Mouse (Mus musculus) neural tube, embryonic 11.5 days (tissue): ENCODE results near the gene Spata13. TPM values are rescaled to one million over a fixed set of nuclear protein-coding genes. Genes with fewer than 3 reads are reported as not detected.

Experiments
- ATAC-seq: fragments of 200-750 bp; cut with Nextera tagmentation; 2 replicates; pipeline ENCODE4 v1.8.0; 2017; ENCODE audit warnings: moderate number of reproducible peaks, mild to moderate bottlenecking, moderate TSS enrichment, moderate library complexity; ENCODE audit not compliant: insufficient read depth, low FRiP score, low TSS enrichment
- DNase-seq: peaks from one replicate; pipeline ENCODE4 v3.0.0-alpha.2; 2015; ENCODE audit warnings: low spot score
- H3K27ac ChIP-seq: fragments of 300-500 bp; sonication (generic); 2 replicates; pipeline ENCODE4 v1.5.1; 2014; ENCODE audit warnings: low read depth, mild to moderate bottlenecking, low read length
- H3K27me3 ChIP-seq: fragments of 300-500 bp; sonication (generic); 2 replicates; pipeline ENCODE4 v1.6.1; 2014; ENCODE audit warnings: mild to moderate bottlenecking, low read length, mixed read lengths; ENCODE audit not compliant: control insufficient read depth, insufficient read depth
- H3K36me3 ChIP-seq: fragments of 300-500 bp; sonication (generic); 2 replicates; pipeline ENCODE4 v1.6.1; 2014; ENCODE audit warnings: mild to moderate bottlenecking, low read length, moderate library complexity, mixed read lengths; ENCODE audit not compliant: control insufficient read depth, insufficient read depth
- H3K4me1 ChIP-seq: fragments of 300-500 bp; sonication (generic); 2 replicates; pipeline ENCODE4 v1.6.1; 2014; ENCODE audit warnings: low read length, mixed read lengths; ENCODE audit not compliant: control insufficient read depth, insufficient read depth
- H3K4me2 ChIP-seq: fragments of 300-500 bp; sonication (generic); 2 replicates; pipeline ENCODE4 v1.6.1; 2014; ENCODE audit warnings: low read depth, mild to moderate bottlenecking, moderate library complexity
- H3K4me3 ChIP-seq: fragments of 300-500 bp; sonication (generic); 2 replicates; pipeline ENCODE4 v1.5.1; 2014; ENCODE audit warnings: low read depth, low read length
- H3K9ac ChIP-seq: fragments of 300-500 bp; sonication (generic); 2 replicates; pipeline ENCODE4 v1.6.1; 2014; ENCODE audit warnings: mild to moderate bottlenecking, low read length
- H3K9me3 ChIP-seq: fragments of 300-500 bp; sonication (generic); 2 replicates; pipeline ENCODE4 v1.6.1; 2016; ENCODE audit warnings: low read length; ENCODE audit not compliant: control insufficient read depth
- WGBS: fragments of 180-500 bp; shearing (Covaris S2); extraction: QIAGEN DNeasy Blood & Tissue Kit; methylation state at CpG from one replicate; pipeline ENCODE4 v1.1.7; 2014; 5-methylcytosine and 5-hydroxymethylcytosine counted together
- polyA plus RNA-seq: library from polyadenylated mRNA; unstranded; fragments of >200 nt; fragmentation: Nextera tagmentation; extraction: Ambion mirVana; gene quantifications from 2 replicates; pipeline ENCODE4 v1.2.1, GENCODE M21; 2014

Gene Spata13
- polyA plus RNA-seq, 1 experiment from 2014 or later = 64.9 TPM

- ATAC-seq = no peak
- H3K27me3 ChIP-seq = no peaks in the 10 kb centered on the region
- H3K4me1 ChIP-seq = peaks cover 12% of the 10 kb centered on the region; the same call in 1 of the 2 replicates
- H3K9me3 ChIP-seq = no peaks in the 10 kb centered on the region
- H3K4me2 ChIP-seq = no peak overlapping the region
- no peak overlapping the region for H3K27ac ChIP-seq
- H3K9ac ChIP-seq = no peak overlapping the region
- 69% methylated on average over 5 of the region's 5 CpGs for WGBS
- H3K36me3 ChIP-seq = no peaks in the 10 kb centered on the region
- no peak overlapping the region for H3K4me3 ChIP-seq
- no peak for DNase-seq
These were observed 12.6 kb downstream of the Spata13 start for GRCm38 (mm10) chr14:60646373-60646772.

DNA sequence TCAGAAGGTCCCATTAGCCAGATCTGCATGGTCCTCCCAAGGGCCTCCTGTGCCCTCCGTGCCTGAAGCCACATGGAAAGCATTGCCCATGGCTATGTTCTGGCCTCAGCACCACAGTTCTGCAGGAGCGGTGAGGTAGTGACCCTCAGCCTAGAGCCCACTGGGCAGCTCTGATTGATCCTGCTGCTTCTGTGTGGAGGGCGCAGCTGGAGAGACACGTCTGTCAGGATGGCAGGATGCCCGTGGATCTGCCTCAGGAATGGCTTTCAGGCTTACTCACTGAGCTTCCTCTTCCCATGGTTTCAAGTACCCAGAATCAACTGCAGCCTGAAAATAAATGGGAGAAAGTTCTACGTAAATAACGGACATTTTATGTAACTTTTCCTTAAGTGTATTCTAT, 14.1 kb downstream of the Spata13 start:
- DNase-seq (no peak), ATAC-seq (no peak)
- no peak overlapping the region for H3K4me2 ChIP-seq
- no peak overlapping the region for H3K27ac ChIP-seq
- no peak overlapping the region for H3K9ac ChIP-seq
- no peaks in the 10 kb centered on the region for H3K36me3 ChIP-seq
- WGBS = 89% methylated on average over 7 of the region's 7 CpGs
- no peak overlapping the region for H3K4me3 ChIP-seq
- no peaks in the 10 kb centered on the region for H3K9me3 ChIP-seq
- H3K4me1 ChIP-seq = peaks cover 10% of the 10 kb centered on the region; the same call in 1 of the 2 replicates
- H3K27me3 ChIP-seq = no peaks in the 10 kb centered on the region

- 0 out of 2 replicates have a peak, but pooled peaks cover 5% of the 10 kb centered on the region for H3K4me1 ChIP-seq
- ATAC-seq (no peak), DNase-seq (no peak)
- H3K9ac ChIP-seq = no peak overlapping the region
- H3K4me3 ChIP-seq = no peak overlapping the region
- H3K36me3 ChIP-seq = no peaks in the 10 kb centered on the region
- no peaks in the 10 kb centered on the region for H3K27me3 ChIP-seq
- no peak overlapping the region for H3K27ac ChIP-seq
- 82% methylated on average over 1 of the region's 1 CpGs for WGBS
- no peak overlapping the region for H3K4me2 ChIP-seq
- no peaks in the 10 kb centered on the region for H3K9me3 ChIP-seq
These were observed 15.2 kb downstream of the Spata13 start for GRCm38 (mm10) chr14:60648956-60649355.

GRCm38 (mm10) chr14:60653184-60653583, 19.4 kb downstream of the Spata13 start:
- Histone ChIP-seq H3K36me3 (no peaks in the 10 kb centered on the region), H3K27ac (no peak overlapping the region)
- WGBS = 82% methylated on average over 4 of the region's 4 CpGs

GRCm38 (mm10) chr14:60653977-60654376, 20.2 kb downstream of the Spata13 start:
- Histone ChIP-seq H3K27ac (no peak overlapping the region), H3K9me3 (no peaks in the 10 kb centered on the region), H3K27me3 (no peaks in the 10 kb centered on the region), H3K9ac (no peak overlapping the region), H3K4me3 (no peak overlapping the region), H3K4me2 (no peak overlapping the region), H3K36me3 (no peaks in the 10 kb centered on the region), H3K4me1 (no peaks in the 10 kb centered on the region)
- ATAC-seq = no peak
- 89% methylated on average over 5 of the region's 5 CpGs for WGBS
- DNase-seq = no peak

More at GRCm38 (mm10) chr14:60653184-60653583, 19.4 kb downstream of the Spata13 start:
- no peak overlapping the region for H3K9ac ChIP-seq
- no peaks in the 10 kb centered on the region for H3K9me3 ChIP-seq
- no peaks in the 10 kb centered on the region for H3K27me3 ChIP-seq
- ATAC-seq (no peak), DNase-seq (no peak)
- H3K4me1 ChIP-seq = no peaks in the 10 kb centered on the region
- no peak overlapping the region for H3K4me3 ChIP-seq
- no peak overlapping the region for H3K4me2 ChIP-seq

DNA sequence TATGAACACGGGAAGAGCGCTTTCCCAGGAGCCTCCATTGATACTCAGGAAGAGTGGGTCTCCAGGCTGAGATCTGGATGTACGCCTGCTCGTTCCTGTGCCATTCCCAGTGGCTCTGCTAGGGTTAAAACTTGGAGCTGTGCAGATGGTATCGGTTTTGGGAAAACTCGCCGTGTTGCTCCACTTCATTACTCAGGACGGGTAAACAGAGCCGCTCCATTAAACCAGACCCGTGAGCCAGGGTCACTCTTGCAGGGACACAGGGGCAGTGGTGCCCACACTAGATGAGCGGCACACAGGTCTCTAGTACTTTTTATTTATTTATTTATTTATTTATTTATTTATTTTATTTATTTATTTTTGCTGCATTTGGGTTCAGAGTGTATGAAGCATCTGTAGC, 20.9 kb downstream of the Spata13 start:
- WGBS = 81% methylated on average over 11 of the region's 11 CpGs
- Histone ChIP-seq H3K4me2 (no peak overlapping the region), H3K27ac (no peak overlapping the region), H3K9me3 (no peaks in the 10 kb centered on the region), H3K9ac (no peak overlapping the region), H3K4me3 (no peak overlapping the region), H3K4me1 (no peaks in the 10 kb centered on the region), H3K27me3 (no peaks in the 10 kb centered on the region), H3K36me3 (no peaks in the 10 kb centered on the region; the same call in 1 of the 2 replicates)
- DNase-seq (no peak), ATAC-seq (no peak)

- no peaks in the 10 kb centered on the region for H3K4me1 ChIP-seq
- no peaks in the 10 kb centered on the region for H3K27me3 ChIP-seq
- no peaks in the 10 kb centered on the region for H3K9me3 ChIP-seq
- no peak overlapping the region for H3K4me2 ChIP-seq
- 83% methylated on average over 15 of the region's 15 CpGs for WGBS
- DNase-seq (no peak), ATAC-seq (no peak)
- no peaks in the 10 kb centered on the region; the same call in 1 of the 2 replicates for H3K36me3 ChIP-seq
- no peak overlapping the region for H3K27ac ChIP-seq
- H3K4me3 ChIP-seq = no peak overlapping the region
- H3K9ac ChIP-seq = no peak overlapping the region
These were observed 22.3 kb downstream of the Spata13 start for GRCm38 (mm10) chr14:60655941-60656700.

GRCm38 (mm10) chr14:60656701-60657085, 22.9 kb downstream of the Spata13 start:
- Histone ChIP-seq H3K9ac (no peak overlapping the region), H3K4me3 (no peak overlapping the region), H3K4me1 (no peaks in the 10 kb centered on the region), H3K36me3 (no peaks in the 10 kb centered on the region; the same call in 1 of the 2 replicates), H3K9me3 (no peaks in the 10 kb centered on the region), H3K27ac (no peak overlapping the region), H3K4me2 (no peak overlapping the region), H3K27me3 (no peaks in the 10 kb centered on the region)
- DNase-seq = no peak
- WGBS = 77% methylated on average over 11 of the region's 11 CpGs
- no peak for ATAC-seq

- Histone ChIP-seq H3K27ac (no peak overlapping the region), H3K27me3 (no peaks in the 10 kb centered on the region), H3K36me3 (no peaks in the 10 kb centered on the region; the same call in 1 of the 2 replicates), H3K9me3 (no peaks in the 10 kb centered on the region), H3K4me3 (no peak overlapping the region), H3K4me1 (no peaks in the 10 kb centered on the region), H3K9ac (no peak overlapping the region), H3K4me2 (no peak overlapping the region)
- no peak for ATAC-seq
- WGBS = 71% methylated on average over 2 of the region's 2 CpGs
- DNase-seq = no peak
These were observed 24.1 kb downstream of the Spata13 start for GRCm38 (mm10) chr14:60657891-60658290.
